Mouse (Mus musculus): ENCODE data around the gene Krt80. TPM values are rescaled to one million over a fixed set of nuclear protein-coding genes. Genes with fewer than 3 reads are reported as not detected.

The Krt80 gene
- polyA plus RNA-seq, 1 experiment from 2014 or later, result 0.08 TPM

DNA sequence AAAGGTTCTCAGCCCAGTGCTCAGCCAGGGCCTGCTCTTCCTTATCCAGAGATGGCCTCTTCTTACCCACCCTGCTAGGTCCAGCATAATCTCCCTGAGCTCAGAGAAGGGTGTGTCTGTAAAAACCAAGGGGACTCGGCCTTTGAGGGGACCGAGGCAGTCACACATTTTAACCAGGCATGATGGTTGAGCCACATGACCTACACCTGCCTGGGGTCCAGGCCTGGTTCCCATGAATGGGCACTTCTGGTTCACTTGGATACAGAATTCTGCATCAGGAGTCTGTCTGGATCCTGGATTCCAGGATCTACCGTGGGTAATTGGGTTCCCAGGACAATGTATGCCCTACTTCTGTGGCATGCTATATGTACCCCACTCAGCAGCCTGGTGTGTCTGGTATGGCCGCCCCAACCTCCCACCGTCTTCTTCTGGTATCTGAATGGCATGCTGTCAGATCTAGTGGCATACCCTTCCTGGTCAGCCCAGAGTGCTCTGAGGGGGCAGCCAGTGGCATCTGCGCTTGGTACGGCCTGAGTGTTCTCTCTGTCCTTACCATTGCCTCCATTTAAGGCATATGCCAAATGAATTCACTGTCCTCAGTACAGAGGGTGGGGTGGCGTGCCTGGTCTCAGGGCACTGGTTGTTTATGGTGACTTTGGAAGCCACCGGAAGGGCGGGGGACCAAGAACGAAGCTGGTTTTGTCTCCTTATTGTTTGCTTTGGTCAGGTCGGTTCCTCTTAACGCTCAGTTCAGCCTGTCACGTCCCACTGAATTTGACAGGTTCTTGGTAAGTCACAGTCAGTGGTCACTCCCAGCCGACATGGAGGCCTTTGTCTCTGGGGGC, 1.4 kb upstream of the Krt80 start:
- no peak for ATAC-seq (ENCODE audit: low read depth)
- no peak overlapping the region for H3K27ac ChIP-seq (ENCODE audit: low read depth, low read length)
- 89% methylated on average over 15 of the region's 15 CpGs for WGBS

GRCm38 (mm10) chr15:101369382-101370100, 421 bp downstream of the Krt80 start:
- whole genome bisulfite sequencing, result 42% methylated on average over 12 of the region's 12 CpGs
- no peaks in the 10 kb centered on the region for H3K4me1 ChIP-seq (ENCODE audit: control insufficient read depth, insufficient read depth, low read length)
- no peaks in the 10 kb centered on the region for H3K9me3 ChIP-seq (ENCODE audit: control insufficient read depth, low read length)
- no peaks in the 10 kb centered on the region for H3K36me3 ChIP-seq (ENCODE audit: control insufficient read depth, insufficient read depth, low read length)
- no peak for ATAC-seq (ENCODE audit: low read depth)
- H3K4me2 ChIP-seq (ENCODE audit: low read depth, low read length), result no peak overlapping the region
- H3K9ac ChIP-seq (replicated peaks; ENCODE audit: low read depth, low read length), result no peak overlapping the region
- no peaks in the 10 kb centered on the region for H3K27me3 ChIP-seq (ENCODE audit: control insufficient read depth, insufficient read depth, low read length)
- H3K4me3 ChIP-seq (ENCODE audit: low read depth, low read length), result no peak overlapping the region
- H3K27ac ChIP-seq (ENCODE audit: low read depth, low read length), result no peak overlapping the region

More for the DNA sequence above, 1.4 kb upstream of the Krt80 start:
- Histone ChIP-seq H3K9me3 (ENCODE audit: control insufficient read depth, low read length) (no peaks in the 10 kb centered on the region), H3K27me3 (ENCODE audit: control insufficient read depth, insufficient read depth, low read length) (no peaks in the 10 kb centered on the region), H3K4me3 (ENCODE audit: low read depth, low read length) (no peak overlapping the region), H3K4me2 (ENCODE audit: low read depth, low read length) (no peak overlapping the region), H3K4me1 (ENCODE audit: control insufficient read depth, insufficient read depth, low read length) (no peaks in the 10 kb centered on the region), H3K9ac (replicated peaks; ENCODE audit: low read depth, low read length) (no peak overlapping the region), H3K36me3 (ENCODE audit: control insufficient read depth, insufficient read depth, low read length) (no peaks in the 10 kb centered on the region)

- Histone ChIP-seq H3K4me2 (ENCODE audit: low read depth, low read length) (no peak overlapping the region), H3K4me3 (ENCODE audit: low read depth, low read length) (no peak overlapping the region), H3K36me3 (ENCODE audit: control insufficient read depth, insufficient read depth, low read length) (no peaks in the 10 kb centered on the region), H3K27ac (ENCODE audit: low read depth, low read length) (no peak overlapping the region), H3K4me1 (ENCODE audit: control insufficient read depth, insufficient read depth, low read length) (no peaks in the 10 kb centered on the region), H3K9me3 (ENCODE audit: control insufficient read depth, low read length) (no peaks in the 10 kb centered on the region), H3K27me3 (ENCODE audit: control insufficient read depth, insufficient read depth, low read length) (no peaks in the 10 kb centered on the region), H3K9ac (replicated peaks; ENCODE audit: low read depth, low read length) (no peak overlapping the region)
- no peak for ATAC-seq (ENCODE audit: low read depth)
- 78% methylated on average over 11 of the region's 11 CpGs for WGBS
Measured at GRCm38 (mm10) chr15:101368502-101369381, 1.2 kb downstream of the Krt80 start.

DNA sequence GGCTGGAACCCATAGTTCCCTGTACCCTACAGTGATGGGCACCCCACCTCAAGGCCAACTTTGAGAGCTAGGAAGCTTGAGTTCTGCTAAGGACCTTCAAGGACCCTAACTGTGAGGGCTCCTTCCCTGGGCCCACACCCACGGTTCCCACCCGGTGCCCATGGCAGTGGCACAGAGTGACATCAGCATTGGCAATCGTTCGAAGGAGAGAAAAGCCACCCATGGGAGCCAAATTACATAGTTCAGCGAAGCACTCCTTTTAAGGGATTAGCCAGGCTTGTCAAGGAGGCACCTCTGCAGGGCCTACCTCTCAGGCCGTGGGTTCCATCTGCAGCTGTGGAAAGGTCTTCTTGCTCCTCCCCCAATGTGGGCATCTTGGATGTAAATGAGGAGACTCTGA, 1.9 kb downstream of the Krt80 start:
- Histone ChIP-seq H3K9me3 (ENCODE audit: control insufficient read depth, low read length) (no peaks in the 10 kb centered on the region), H3K4me2 (ENCODE audit: low read depth, low read length) (no peak overlapping the region), H3K4me1 (ENCODE audit: control insufficient read depth, insufficient read depth, low read length) (no peaks in the 10 kb centered on the region), H3K4me3 (ENCODE audit: low read depth, low read length) (no peak overlapping the region), H3K27me3 (ENCODE audit: control insufficient read depth, insufficient read depth, low read length) (no peaks in the 10 kb centered on the region), H3K27ac (ENCODE audit: low read depth, low read length) (no peak overlapping the region), H3K36me3 (ENCODE audit: control insufficient read depth, insufficient read depth, low read length) (no peaks in the 10 kb centered on the region), H3K9ac (replicated peaks; ENCODE audit: low read depth, low read length) (no peak overlapping the region)
- no peak for ATAC-seq (ENCODE audit: low read depth)
- 86% methylated on average over 6 of the region's 6 CpGs for WGBS

DNA sequence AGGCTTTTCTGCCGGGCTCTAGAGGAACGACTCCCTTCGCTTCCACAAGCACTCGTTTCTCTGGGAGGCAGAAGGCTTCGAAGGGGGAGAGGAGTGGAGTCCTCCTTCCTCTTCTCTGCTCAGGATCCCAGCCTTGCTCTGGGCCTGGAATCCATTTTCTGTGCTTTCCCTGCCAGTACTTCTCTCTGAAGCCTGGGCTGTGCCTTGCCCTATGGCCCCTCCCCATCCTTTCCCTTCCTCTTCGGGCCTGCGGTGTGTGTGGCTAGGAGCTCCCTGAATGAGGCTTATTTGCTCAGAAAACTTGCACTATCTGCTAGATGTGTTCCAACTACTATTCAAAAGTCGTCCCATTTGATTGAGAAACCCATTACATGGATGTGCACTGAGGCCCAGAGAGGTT, 2.5 kb downstream of the Krt80 start:
- no peak overlapping the region for H3K4me2 ChIP-seq (ENCODE audit: low read depth, low read length)
- no peak for ATAC-seq (ENCODE audit: low read depth)
- H3K27ac ChIP-seq (ENCODE audit: low read depth, low read length), result no peak overlapping the region
- WGBS, result 79% methylated on average over 8 of the region's 8 CpGs
- H3K4me1 ChIP-seq (ENCODE audit: control insufficient read depth, insufficient read depth, low read length), result no peaks in the 10 kb centered on the region
- no peak overlapping the region for H3K9ac ChIP-seq (replicated peaks; ENCODE audit: low read depth, low read length)
- no peaks in the 10 kb centered on the region for H3K9me3 ChIP-seq (ENCODE audit: control insufficient read depth, low read length)
- no peaks in the 10 kb centered on the region for H3K27me3 ChIP-seq (ENCODE audit: control insufficient read depth, insufficient read depth, low read length)
- H3K36me3 ChIP-seq (ENCODE audit: control insufficient read depth, insufficient read depth, low read length), result no peaks in the 10 kb centered on the region
- no peak overlapping the region for H3K4me3 ChIP-seq (ENCODE audit: low read depth, low read length)

DNA sequence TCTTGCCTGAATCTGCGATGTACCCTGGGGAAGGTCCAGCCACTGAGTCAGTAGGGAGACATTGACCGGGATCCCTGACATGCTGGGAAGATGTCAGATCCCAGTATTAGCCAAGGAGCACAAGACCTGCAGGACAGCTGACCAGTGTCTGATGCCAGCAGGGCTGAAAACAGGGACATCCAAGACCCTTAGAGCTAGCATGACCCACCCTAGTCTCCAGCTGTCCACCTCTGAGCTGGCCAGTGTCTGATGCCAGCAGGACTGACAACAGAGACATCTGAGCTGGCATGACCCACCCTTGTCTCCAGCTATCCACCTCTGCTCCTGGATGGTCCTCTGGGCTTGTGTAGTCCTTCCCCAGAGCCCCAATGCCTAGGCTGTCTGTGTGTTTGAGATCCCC, 3.0 kb downstream of the Krt80 start:
- Histone ChIP-seq H3K27ac (ENCODE audit: low read depth, low read length) (no peak overlapping the region), H3K4me3 (ENCODE audit: low read depth, low read length) (no peak overlapping the region), H3K27me3 (ENCODE audit: control insufficient read depth, insufficient read depth, low read length) (no peaks in the 10 kb centered on the region), H3K4me2 (ENCODE audit: low read depth, low read length) (no peak overlapping the region), H3K9me3 (ENCODE audit: control insufficient read depth, low read length) (no peaks in the 10 kb centered on the region), H3K4me1 (ENCODE audit: control insufficient read depth, insufficient read depth, low read length) (no peaks in the 10 kb centered on the region), H3K36me3 (ENCODE audit: control insufficient read depth, insufficient read depth, low read length) (no peaks in the 10 kb centered on the region), H3K9ac (replicated peaks; ENCODE audit: low read depth, low read length) (no peak overlapping the region)
- no peak for ATAC-seq (ENCODE audit: low read depth)
- 64% methylated on average over 2 of the region's 2 CpGs for WGBS

DNA sequence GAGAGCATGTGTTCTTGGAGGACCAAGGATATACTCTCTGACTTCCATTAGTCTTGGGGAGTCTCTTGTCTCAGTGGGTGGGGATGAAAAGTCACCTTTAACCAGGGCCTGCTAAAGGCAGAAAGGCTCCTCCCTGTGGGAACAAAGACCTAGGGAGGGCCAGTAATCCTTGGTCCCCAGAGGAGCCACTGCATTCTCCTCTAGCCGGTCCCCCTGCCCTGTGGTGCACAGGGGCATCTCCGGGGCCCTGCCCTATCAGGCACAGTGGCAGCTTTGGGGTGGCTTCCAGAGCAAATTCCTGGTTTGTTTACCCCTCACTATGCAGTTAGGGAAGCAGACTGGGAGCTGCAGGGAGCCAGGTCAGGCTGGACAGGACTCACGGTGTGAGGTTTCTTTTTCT, 3.5 kb downstream of the Krt80 start:
- Histone ChIP-seq H3K9ac (replicated peaks; ENCODE audit: low read depth, low read length) (no peak overlapping the region), H3K4me2 (ENCODE audit: low read depth, low read length) (no peak overlapping the region), H3K27ac (ENCODE audit: low read depth, low read length) (no peak overlapping the region), H3K27me3 (ENCODE audit: control insufficient read depth, insufficient read depth, low read length) (no peaks in the 10 kb centered on the region), H3K4me3 (ENCODE audit: low read depth, low read length) (no peak overlapping the region), H3K36me3 (ENCODE audit: control insufficient read depth, insufficient read depth, low read length) (no peaks in the 10 kb centered on the region), H3K9me3 (ENCODE audit: control insufficient read depth, low read length) (no peaks in the 10 kb centered on the region), H3K4me1 (ENCODE audit: control insufficient read depth, insufficient read depth, low read length) (no peaks in the 10 kb centered on the region)
- WGBS, result 54% methylated on average over 3 of the region's 3 CpGs
- no peak for ATAC-seq (ENCODE audit: low read depth)

GRCm38 (mm10) chr15:101365721-101366120, 4.2 kb downstream of the Krt80 start:
- Histone ChIP-seq H3K36me3 (ENCODE audit: control insufficient read depth, insufficient read depth, low read length) (no peaks in the 10 kb centered on the region), H3K9me3 (ENCODE audit: control insufficient read depth, low read length) (no peaks in the 10 kb centered on the region), H3K9ac (replicated peaks; ENCODE audit: low read depth, low read length) (no peak overlapping the region), H3K4me1 (ENCODE audit: control insufficient read depth, insufficient read depth, low read length) (no peaks in the 10 kb centered on the region), H3K27me3 (ENCODE audit: control insufficient read depth, insufficient read depth, low read length) (no peaks in the 10 kb centered on the region), H3K27ac (ENCODE audit: low read depth, low read length) (no peak overlapping the region), H3K4me2 (ENCODE audit: low read depth, low read length) (no peak overlapping the region), H3K4me3 (ENCODE audit: low read depth, low read length) (no peak overlapping the region)
- 77% methylated on average over 4 of the region's 4 CpGs for WGBS
- ATAC-seq (ENCODE audit: low read depth), result no peak

All from neural tube, embryonic 14.5 days (tissue).